Mouse (Mus musculus) midbrain, embryonic 12.5 days (tissue): ENCODE data around the gene Rere. TPM values are rescaled to one million over a fixed set of nuclear protein-coding genes. Genes with fewer than 3 reads are reported as not detected.
A peak's percentile ranks its signal among the peaks of the same experiment; 100 is the strongest.
"Not testable (repeated sequence)": the region's sequence is repeated elsewhere in the genome, so short reads cannot be mapped to it uniquely, and the experiment has no call there.

Experiments used
- ATAC-seq: fragments of 200-750 bp; cut with Nextera tagmentation; 2 replicates; pipeline ENCODE4 v1.8.0; 2017; ENCODE audit warnings: low read depth, moderate TSS enrichment, moderate library complexity; ENCODE audit not compliant: low FRiP score
- H3K27ac ChIP-seq: fragments of 300-500 bp; sonication (generic); replicated peaks from 2 replicates; pipeline ENCODE4 v1.5.1; 2016; ENCODE audit warnings: mild to moderate bottlenecking
- H3K27me3 ChIP-seq: fragments of 300-500 bp; sonication (generic); 2 replicates; pipeline ENCODE4 v1.6.1; 2016; ENCODE audit warnings: mild to moderate bottlenecking
- H3K36me3 ChIP-seq: fragments of 300-500 bp; sonication (generic); 2 replicates; pipeline ENCODE4 v1.6.1; 2016
- H3K4me1 ChIP-seq: fragments of 300-500 bp; sonication (generic); 2 replicates; pipeline ENCODE4 v1.6.1; 2016
- H3K4me2 ChIP-seq: fragments of 300-500 bp; sonication (generic); replicated peaks from 2 replicates; pipeline ENCODE4 v1.6.1; 2016; ENCODE audit warnings: mild to moderate bottlenecking, moderate library complexity
- H3K4me3 ChIP-seq: fragments of 300-500 bp; sonication (generic); 2 replicates; pipeline ENCODE4 v1.5.1; 2016; ENCODE audit warnings: mild to moderate bottlenecking
- H3K9ac ChIP-seq: fragments of 300-500 bp; sonication (generic); replicated peaks from 2 replicates; pipeline ENCODE4 v1.6.1; 2016; ENCODE audit warnings: mild to moderate bottlenecking, moderate library complexity
- H3K9me3 ChIP-seq: fragments of 300-500 bp; sonication (generic); 2 replicates; pipeline ENCODE4 v1.6.1; 2016; ENCODE audit warnings: mild to moderate bottlenecking
- WGBS: fragments of 180-500 bp; shearing (Covaris S2); methylation state at CpG from one replicate; pipeline ENCODE4 v1.1.7; 2016; 5-methylcytosine and 5-hydroxymethylcytosine counted together
- polyA plus RNA-seq: library from polyadenylated mRNA; unstranded; fragments of >200 nt; fragmentation: Nextera tagmentation; extraction: Ambion mirVana; gene quantifications from 2 replicates; pipeline ENCODE4 v1.2.1, GENCODE M21; 2016

The Rere gene
- polyA plus RNA-seq, 1 experiment from 2014 or later, result 50.7 TPM

DNA sequence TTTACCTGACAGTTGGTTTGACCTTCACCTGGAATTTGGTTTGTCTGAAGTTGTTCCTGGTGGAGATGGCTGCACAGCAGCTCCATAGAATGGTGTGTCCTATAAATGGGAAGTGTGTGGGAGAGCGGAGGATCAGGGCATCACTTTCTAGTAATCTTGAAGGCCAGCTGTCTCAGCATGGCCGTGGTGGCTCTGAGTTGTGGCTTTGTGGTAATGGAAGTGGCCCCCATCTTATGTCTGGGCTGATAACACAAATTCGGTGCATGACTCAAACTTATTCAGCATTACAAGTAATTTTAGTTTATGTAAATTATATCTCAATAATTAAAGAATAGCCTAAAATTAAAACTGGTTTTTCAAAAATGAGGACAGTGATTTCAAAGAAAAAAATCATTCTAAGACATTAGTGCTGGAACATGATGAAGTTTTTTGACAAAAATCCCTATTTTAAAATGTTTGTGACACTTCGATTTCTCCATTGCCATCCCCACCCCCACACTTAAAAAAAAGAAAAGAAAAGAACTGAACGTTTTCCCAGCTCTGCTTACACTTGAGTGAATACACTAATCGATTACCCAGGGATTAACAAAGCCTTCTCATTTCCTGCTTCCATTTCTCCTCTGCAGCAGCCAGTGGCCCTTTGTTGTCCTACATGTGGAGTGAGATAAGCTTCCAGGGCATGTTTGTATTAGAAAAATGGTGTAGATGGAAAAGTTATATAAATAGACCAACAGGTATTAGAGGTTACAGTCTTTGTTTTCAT, 180.2 kb downstream of the Rere start:
- peaks cover 3% of the 10 kb centered on the region; the same call in 1 of the 2 replicates for H3K27me3 ChIP-seq
- H3K27ac ChIP-seq, result peak overlapping the region; percentile 46; the same call in 1 of the 2 replicates
- peaks cover 63% of the 10 kb centered on the region for H3K4me1 ChIP-seq
- H3K9ac ChIP-seq, result no peak overlapping the region
- H3K4me3 ChIP-seq, result no peak overlapping the region
- 17% methylated on average over 6 of the region's 6 CpGs for WGBS
- no peak for ATAC-seq
- no peaks in the 10 kb centered on the region for H3K36me3 ChIP-seq
- H3K4me2 ChIP-seq, result no peak overlapping the region
- H3K9me3 ChIP-seq, result no peaks in the 10 kb centered on the region

DNA sequence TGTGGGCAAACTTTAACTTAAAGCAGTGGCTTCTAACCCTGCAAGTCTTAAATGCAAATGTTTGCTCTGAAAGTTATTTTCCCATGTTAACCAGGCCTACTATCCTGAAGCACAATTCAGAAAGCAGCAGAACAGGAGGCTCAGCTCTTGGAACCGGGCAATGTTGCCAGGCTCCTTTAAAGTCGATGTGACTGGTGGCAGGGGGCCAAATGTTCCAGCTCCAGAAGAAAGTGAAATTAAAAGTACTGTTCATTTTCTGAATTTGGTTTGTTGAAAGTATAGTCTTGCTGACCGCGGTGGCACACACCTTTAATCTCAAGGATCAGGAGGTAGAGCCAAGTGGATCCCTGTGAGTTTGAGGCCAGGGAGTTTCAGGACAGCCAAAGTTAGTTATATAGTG, 180.9 kb downstream of the Rere start:
- H3K27me3 ChIP-seq, result peaks cover 10% of the 10 kb centered on the region; the same call in 1 of the 2 replicates
- no peak for ATAC-seq
- no peak overlapping the region for H3K4me2 ChIP-seq
- H3K36me3 ChIP-seq, result no peaks in the 10 kb centered on the region
- H3K4me3 ChIP-seq, result no peak overlapping the region
- no peaks in the 10 kb centered on the region for H3K9me3 ChIP-seq
- H3K27ac ChIP-seq, result 0 out of 2 replicates have a peak overlapping the region, but pooled peaks have one; percentile 39
- peaks cover 60% of the 10 kb centered on the region for H3K4me1 ChIP-seq
- WGBS, result 42% methylated on average over 4 of the region's 4 CpGs
- H3K9ac ChIP-seq, result no peak overlapping the region

DNA sequence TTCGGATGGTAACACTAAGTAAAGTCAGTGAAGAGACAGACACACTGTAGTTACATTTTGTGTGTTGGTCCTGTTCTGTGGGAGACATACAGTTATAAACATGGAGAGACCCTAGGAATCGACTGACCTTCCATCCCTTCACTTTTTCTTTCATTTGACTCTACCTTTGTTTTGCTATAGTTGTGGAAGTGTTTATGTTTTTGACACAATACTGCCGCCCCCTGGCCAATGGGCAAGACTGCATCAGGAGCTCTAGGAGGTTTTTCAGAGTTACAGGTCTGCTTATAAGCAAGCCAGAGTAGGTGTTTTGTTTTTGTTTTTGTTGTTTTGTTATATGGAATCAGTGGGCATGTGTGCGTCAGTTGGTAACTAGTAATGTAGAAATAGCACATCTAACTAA, 184.3 kb downstream of the Rere start:
- 41% methylated on average over 4 of the region's 4 CpGs for WGBS
- Histone ChIP-seq H3K4me3 (no peak overlapping the region), H3K4me1 (peaks cover 36% of the 10 kb centered on the region), H3K27ac (no peak overlapping the region), H3K27me3 (peaks cover 31% of the 10 kb centered on the region), H3K36me3 (peaks cover 15% of the 10 kb centered on the region; the same call in 1 of the 2 replicates), H3K9ac (no peak overlapping the region), H3K9me3 (no peaks in the 10 kb centered on the region), H3K4me2 (no peak overlapping the region)
- no peak for ATAC-seq

GRCm38 (mm10) chr4:150469274-150469673, 187.8 kb downstream of the Rere start:
- Histone ChIP-seq H3K36me3 (peaks cover 22% of the 10 kb centered on the region; the same call in 1 of the 2 replicates), H3K9ac (no peak overlapping the region), H3K4me2 (no peak overlapping the region), H3K4me1 (peaks cover 31% of the 10 kb centered on the region), H3K27ac (no peak overlapping the region), H3K4me3 (no peak overlapping the region), H3K27me3 (peaks cover 33% of the 10 kb centered on the region), H3K9me3 (no peaks in the 10 kb centered on the region)
- ATAC-seq, result no peak
- WGBS, result 76% methylated on average over 10 of the region's 10 CpGs

DNA sequence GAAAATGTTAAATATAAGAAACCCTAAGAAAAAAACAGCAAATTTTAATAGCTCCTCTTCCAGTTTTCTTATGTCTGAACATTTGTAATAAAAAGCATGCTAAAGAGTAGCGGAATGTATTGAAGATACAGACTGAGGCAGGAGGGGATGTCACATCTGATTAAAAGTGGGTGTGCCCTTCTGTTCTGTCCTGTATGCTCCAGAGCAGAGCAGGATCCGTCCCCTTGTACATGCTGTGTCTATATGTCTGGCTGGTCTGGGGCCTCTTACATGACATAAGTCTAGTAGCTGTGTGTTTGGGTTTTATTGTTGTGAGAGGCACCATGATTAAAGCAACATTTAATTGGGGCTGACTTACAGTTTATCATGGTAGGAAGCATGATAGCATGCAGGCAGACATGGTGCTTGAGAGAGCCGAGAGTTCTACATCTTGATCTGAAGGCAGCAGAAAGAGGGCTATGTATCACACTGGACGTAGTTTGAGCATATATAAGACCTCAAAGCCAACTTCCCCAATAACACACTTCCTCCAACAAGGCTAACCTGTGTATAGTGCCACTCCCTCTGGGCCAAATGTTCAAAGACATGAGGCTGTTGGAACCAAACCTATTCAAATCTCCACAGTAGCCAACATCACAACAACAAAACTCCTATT, 189.4 kb downstream of the Rere start:
- Histone ChIP-seq H3K4me2 (no peak overlapping the region), H3K9ac (no peak overlapping the region), H3K36me3 (peaks cover 22% of the 10 kb centered on the region; the same call in 1 of the 2 replicates), H3K27ac (no peak overlapping the region), H3K9me3 (no peaks in the 10 kb centered on the region), H3K27me3 (peaks cover 37% of the 10 kb centered on the region), H3K4me3 (no peak overlapping the region), H3K4me1 (peaks cover 22% of the 10 kb centered on the region)
- WGBS, result 96% methylated on average over 4 of the region's 4 CpGs
- no peak for ATAC-seq

GRCm38 (mm10) chr4:150472751-150473436, 191.4 kb downstream of the Rere start:
- H3K27me3 ChIP-seq, result peaks cover 26% of the 10 kb centered on the region
- peaks cover 28% of the 10 kb centered on the region for H3K36me3 ChIP-seq
- peak; percentile 65 for ATAC-seq
- no peak overlapping the region for H3K4me2 ChIP-seq
- H3K4me3 ChIP-seq, result no peak overlapping the region
- peak overlapping the region; percentile 35; the same call in 1 of the 2 replicates for H3K27ac ChIP-seq
- H3K9ac ChIP-seq, result no peak overlapping the region
- H3K4me1 ChIP-seq, result peaks cover 18% of the 10 kb centered on the region
- no peaks in the 10 kb centered on the region for H3K9me3 ChIP-seq
- WGBS, result 13% methylated on average over 10 of the region's 10 CpGs

DNA sequence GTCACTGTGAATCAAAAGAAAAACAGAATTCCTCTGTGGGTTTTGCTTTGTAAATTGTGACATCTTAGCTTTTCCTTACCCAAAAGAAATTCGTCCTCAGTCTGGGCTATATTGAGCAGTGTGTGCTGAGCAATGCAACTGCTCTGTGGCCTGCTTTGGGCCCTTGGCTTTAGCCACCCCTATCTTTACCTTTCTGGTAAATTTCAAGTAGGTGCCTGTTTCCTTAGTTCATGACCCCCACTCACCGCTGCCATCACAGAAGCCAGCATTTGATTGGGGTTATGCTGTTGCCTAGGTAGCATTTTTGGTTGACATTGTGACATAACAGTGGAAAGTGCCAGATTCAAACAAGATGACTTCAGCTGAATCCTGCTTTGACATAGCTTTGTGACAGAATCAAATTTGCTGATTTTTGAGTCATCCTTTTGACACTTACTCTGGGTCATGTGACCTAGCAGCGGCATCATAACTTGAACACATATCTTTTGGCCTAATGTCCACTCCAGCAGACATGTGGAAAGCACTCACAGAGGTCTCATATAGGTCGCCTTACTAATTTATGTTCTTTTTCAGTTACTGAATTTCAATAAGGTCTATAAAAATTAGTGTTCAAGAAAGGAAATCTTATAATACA, 192.1 kb downstream of the Rere start:
- H3K4me2 ChIP-seq, result no peak overlapping the region
- WGBS, result 51% methylated on average over 4 of the region's 4 CpGs
- no peak overlapping the region for H3K9ac ChIP-seq
- no peaks in the 10 kb centered on the region for H3K9me3 ChIP-seq
- peaks cover 23% of the 10 kb centered on the region for H3K27me3 ChIP-seq
- H3K4me1 ChIP-seq, result peaks cover 18% of the 10 kb centered on the region
- no peak for ATAC-seq
- no peak overlapping the region for H3K4me3 ChIP-seq
- peak overlapping the region; percentile 35 for H3K27ac ChIP-seq
- H3K36me3 ChIP-seq, result peaks cover 33% of the 10 kb centered on the region

DNA sequence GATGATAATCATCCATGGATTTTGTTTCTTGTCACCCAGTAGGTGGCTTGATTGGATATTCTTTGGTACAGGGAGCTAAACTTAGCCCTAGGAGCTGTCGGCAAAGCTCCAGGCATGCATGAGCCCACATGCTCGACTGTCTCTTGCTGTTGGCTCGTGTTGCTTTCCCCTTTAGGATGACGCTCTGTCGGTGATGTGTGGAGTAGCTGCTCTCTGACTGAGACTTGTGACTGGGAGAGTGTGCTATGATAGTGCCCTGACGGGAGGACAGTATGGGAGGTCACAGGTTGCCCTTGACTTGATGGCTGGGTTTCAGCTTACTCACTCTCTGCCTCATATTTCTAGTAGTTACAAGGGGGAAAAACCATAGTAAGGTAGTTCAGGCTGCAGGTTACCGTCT, 192.6 kb downstream of the Rere start:
- H3K9me3 ChIP-seq, result no peaks in the 10 kb centered on the region
- 50% methylated on average over 7 of the region's 7 CpGs for WGBS
- H3K4me2 ChIP-seq, result no peak overlapping the region
- ATAC-seq, result no peak
- H3K36me3 ChIP-seq, result peaks cover 38% of the 10 kb centered on the region
- peaks cover 18% of the 10 kb centered on the region for H3K4me1 ChIP-seq
- H3K27me3 ChIP-seq, result peaks cover 23% of the 10 kb centered on the region
- H3K9ac ChIP-seq, result no peak overlapping the region
- no peak overlapping the region for H3K4me3 ChIP-seq
- no peak overlapping the region for H3K27ac ChIP-seq

GRCm38 (mm10) chr4:150476258-150476657, 194.8 kb downstream of the Rere start:
- no peak for ATAC-seq
- Histone ChIP-seq H3K4me2 (no peak overlapping the region), H3K27ac (no peak overlapping the region), H3K4me1 (peaks cover 18% of the 10 kb centered on the region), H3K36me3 (peaks cover 32% of the 10 kb centered on the region), H3K9ac (no peak overlapping the region), H3K27me3 (peaks cover 4% of the 10 kb centered on the region), H3K9me3 (no peaks in the 10 kb centered on the region), H3K4me3 (no peak overlapping the region)
- WGBS, result 76% methylated on average over 5 of the region's 5 CpGs

DNA sequence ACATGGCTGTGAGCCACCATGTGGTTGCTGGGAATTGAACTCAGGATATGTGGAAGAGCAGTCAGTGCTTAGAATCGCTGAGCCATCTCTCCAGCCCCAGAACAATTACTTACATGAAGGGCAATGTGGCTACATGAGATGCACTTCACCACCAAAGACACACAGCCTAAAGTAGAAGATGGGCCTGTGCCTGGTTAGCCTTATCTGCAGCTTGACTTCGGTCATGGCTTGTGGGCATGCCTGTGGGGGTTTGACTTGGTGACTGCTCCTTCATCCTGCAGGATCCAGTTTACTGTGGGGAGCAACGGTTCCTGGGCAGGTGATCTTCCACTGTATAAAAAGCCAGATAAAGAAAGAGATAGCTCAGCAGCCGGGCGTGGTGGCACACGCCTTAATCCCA, 196.6 kb downstream of the Rere start:
- Histone ChIP-seq H3K4me2 (no peak overlapping the region), H3K27me3 (0 out of 2 replicates have a peak, but pooled peaks cover 4% of the 10 kb centered on the region), H3K9ac (no peak overlapping the region), H3K4me3 (no peak overlapping the region), H3K4me1 (peaks cover 8% of the 10 kb centered on the region), H3K9me3 (no peaks in the 10 kb centered on the region), H3K27ac (no peak overlapping the region), H3K36me3 (peaks cover 44% of the 10 kb centered on the region)
- 88% methylated on average over 6 of the region's 6 CpGs for WGBS
- ATAC-seq, result no peak

DNA sequence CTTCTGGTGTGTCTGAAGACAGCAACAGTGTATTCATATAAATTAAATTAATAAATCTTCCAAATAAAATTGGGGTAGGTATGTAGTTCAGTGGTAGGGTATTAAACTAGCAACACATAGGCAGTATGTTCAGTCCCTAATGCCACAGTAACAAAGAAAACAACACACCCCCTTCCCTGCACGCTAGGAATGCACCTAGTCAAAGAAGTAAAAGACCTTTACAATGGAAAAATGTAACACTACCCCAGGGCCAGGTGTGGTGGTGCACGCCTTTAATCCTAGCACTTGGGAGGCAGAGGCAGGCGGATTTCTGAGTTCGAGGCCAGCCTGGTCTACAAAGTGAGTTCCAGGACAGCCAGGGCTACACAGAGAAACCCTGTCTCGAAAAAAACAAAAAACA, 201.6 kb downstream of the Rere start:
- Histone ChIP-seq H3K4me1 (peaks cover 15% of the 10 kb centered on the region), H3K36me3 (peaks cover 40% of the 10 kb centered on the region; the same call in 1 of the 2 replicates)
- ATAC-seq, H3K9me3 ChIP-seq, H3K4me2 ChIP-seq, H3K27ac ChIP-seq, H3K4me3 ChIP-seq, H3K9ac ChIP-seq, H3K27me3 ChIP-seq: not testable (repeated sequence)
- WGBS, result 93% methylated on average over 5 of the region's 5 CpGs
